Mouse (Mus musculus) E14TG2a.4 (cell line): Measurements from ENCODE around the gene Cygb.

Source experiments
- CTCF ChIP-seq: conservative IDR thresholded peaks from 2 replicates; pipeline ENCODE4 v1.5.1; 2014; ENCODE audit warnings: low read length
- POU5F1 ChIP-seq: IDR thresholded peaks from 2 replicates; pipeline ENCODE4 v1.6.1; 2014; ENCODE audit warnings: low read length, borderline replicate concordance

DNA sequence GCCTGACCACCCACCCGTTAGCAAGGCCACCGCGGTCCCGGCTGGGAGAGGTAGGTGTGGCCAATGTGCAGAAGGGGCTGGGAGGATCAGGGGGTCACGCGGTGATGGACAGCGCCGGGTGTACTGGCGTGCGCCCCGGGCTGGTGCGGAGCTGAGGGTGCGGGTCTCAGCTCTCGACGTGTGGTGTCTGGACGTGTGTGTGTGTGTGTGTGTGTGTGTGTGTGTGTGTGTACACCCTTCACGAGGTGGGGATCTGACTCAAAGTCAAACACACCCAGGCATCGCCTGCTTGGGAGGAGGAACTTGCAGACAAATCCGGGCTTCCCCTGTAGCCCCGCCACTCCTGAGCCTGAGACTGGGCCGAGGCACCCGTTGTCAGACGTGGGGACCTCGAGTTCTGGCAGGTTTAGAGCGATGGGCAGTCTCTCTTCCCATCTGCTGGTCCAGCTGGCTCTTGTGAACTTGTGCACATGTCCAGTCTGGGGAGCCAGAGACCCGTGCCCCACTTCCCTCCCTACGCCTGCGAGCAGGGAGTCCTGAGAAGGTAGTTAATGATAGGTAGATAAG, at the start of gene Cygb:
- TF ChIP-seq CTCF (no peak), POU5F1 (no peak)
